Comparison of ENCODE assay signal across 7 mouse cellular contexts in the genomic region with DNA sequence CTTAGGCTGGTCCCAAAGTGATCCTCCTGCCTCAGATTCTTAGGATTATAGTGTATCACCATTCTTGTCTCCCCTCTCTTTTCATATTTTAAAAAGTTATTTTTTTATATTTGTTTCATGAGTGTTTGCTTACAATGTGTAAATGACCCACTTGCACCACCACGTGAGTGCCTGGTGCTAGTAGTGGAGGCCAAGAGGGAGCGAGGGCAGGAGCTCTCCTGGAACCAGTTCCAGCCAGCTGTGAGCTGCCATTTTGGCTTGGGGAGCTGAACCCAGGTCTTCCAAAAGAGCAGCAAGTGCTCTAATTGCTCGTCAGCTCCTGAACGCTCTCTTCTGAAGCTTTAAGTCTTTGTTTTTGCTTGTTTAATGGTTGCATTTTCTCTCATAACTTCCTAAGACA. TPM values are rescaled to one million over a fixed set of nuclear protein-coding genes. Genes with fewer than 3 reads are reported as not detected.
DNase-seq lines count a peak whose midpoint lies in the region; ATAC-seq and TF ChIP-seq lines count a peak whose summit lies in the region.

No protein-coding gene starts in this region.

- peak overlapping the region; percentile 29; the same call in 1 of the 2 replicates for H3K9ac ChIP-seq in ES-E14 (ENCODE audit: insufficient read depth, low read depth, low read length, poor library complexity, severe bottlenecking)
- no peak overlapping the region for H3K9ac ChIP-seq in hindbrain, embryonic 11.5 days (ENCODE audit: low read depth, low read length)
- peak overlapping the region; percentile 100 for H3K9ac ChIP-seq in liver, embryonic 12.5 days

- H3K27me3 ChIP-seq in E14TG2a.4 (ENCODE audit: insufficient read depth, low read length), result no peaks in the 10 kb centered on the region
- no peaks in the 10 kb centered on the region for H3K27me3 ChIP-seq in hindbrain, embryonic 11.5 days (ENCODE audit: control insufficient read depth, insufficient read depth, low read length)
- H3K27me3 ChIP-seq in liver, embryonic 12.5 days (replicated peaks), result no peaks in the 10 kb centered on the region
- H3K27me3 ChIP-seq in small intestine, adult 2 months (ENCODE audit: control insufficient read depth, insufficient read depth, low read length), result no peaks in the 10 kb centered on the region

- H3K4me2 ChIP-seq in hindbrain, embryonic 11.5 days (replicated peaks; ENCODE audit: low read depth, low read length), result 0 out of 2 replicates have a peak overlapping the region, but pooled peaks have one; percentile 0
- H3K4me2 ChIP-seq in liver, embryonic 12.5 days, result peak overlapping the region; percentile 76

- H3K9me3 ChIP-seq in E14TG2a.4 (ENCODE audit: low read length), result peaks cover 47% of the 10 kb centered on the region
- peaks cover 3% of the 10 kb centered on the region for H3K9me3 ChIP-seq in ES-E14 (ENCODE audit: control insufficient read depth, insufficient read depth, low read depth, low read length)
- no peaks in the 10 kb centered on the region for H3K9me3 ChIP-seq in hindbrain, embryonic 11.5 days (ENCODE audit: control insufficient read depth, low read length)
- no peaks in the 10 kb centered on the region for H3K9me3 ChIP-seq in liver, embryonic 12.5 days (replicated peaks)

- H3K4me3 ChIP-seq in E14TG2a.4 (replicated peaks; ENCODE audit: low read length) (peak overlapping the region; percentile 93; the same call in 1 of the 2 replicates), ES-E14 (ENCODE audit: insufficient read depth in 1 of 2, low read depth in 1 of 2, low read length in 2 of 2, poor library complexity in 1 of 2, severe bottlenecking in 1 of 2) (peak overlapping the region; percentile 93 to 99; a peak in 3 of 4 replicates)
- no peak overlapping the region for H3K4me3 ChIP-seq in hindbrain, embryonic 11.5 days (ENCODE audit: low read depth, low read length)
- H3K4me3 ChIP-seq in liver, embryonic 12.5 days, result peak overlapping the region; percentile 98
- peak overlapping the region; percentile 32; the same call in 1 of the 2 replicates for H3K4me3 ChIP-seq in small intestine, adult 2 months (ENCODE audit: low read depth, low read length)

- no peak for TF ChIP-seq POLR2A in small intestine, adult 2 months (IDR thresholded peaks at IDR 0.05; ENCODE audit: low read depth, low read length)

- H3K4me1 ChIP-seq in E14TG2a.4 (replicated peaks; ENCODE audit: low read depth, low read length) (peaks cover 26% of the 10 kb centered on the region), ES-E14 (ENCODE audit: control insufficient read depth in 2 of 2, insufficient read depth in 2 of 2, low read length in 2 of 2, poor library complexity in 1 of 2) (peaks cover 0 to 3% of the 10 kb centered on the region in 2 experiments; a peak in 3 of 4 replicates)
- H3K4me1 ChIP-seq in hindbrain, embryonic 11.5 days (replicated peaks; ENCODE audit: control insufficient read depth, insufficient read depth, low read length), result no peaks in the 10 kb centered on the region; the same call in 1 of the 2 replicates
- peaks cover 58% of the 10 kb centered on the region for H3K4me1 ChIP-seq in liver, embryonic 12.5 days
- peaks cover 8% of the 10 kb centered on the region for H3K4me1 ChIP-seq in small intestine, adult 2 months (ENCODE audit: control insufficient read depth, insufficient read depth, insufficient read length, low read length)

- no peak for DNase-seq in ES-E14 (ENCODE audit: low read depth, low spot score)
- DNase-seq in hindbrain, embryonic 11.5 days (ENCODE audit: low spot score), result no peak
- DNase-seq in T-cell, adult 2 months (ENCODE audit: low spot score), result no peak
- DNase-seq in urinary bladder, postnatal 14 days (ENCODE audit: low spot score), result no peak

- no peak for ATAC-seq in hindbrain, embryonic 11.5 days (ENCODE audit: low FRiP score)
- ATAC-seq in liver, embryonic 12.5 days, result no peak

- peaks cover 52% of the 10 kb centered on the region for H3K36me3 ChIP-seq in E14TG2a.4 (ENCODE audit: insufficient read depth, low read length)
- peaks cover 7% of the 10 kb centered on the region for H3K36me3 ChIP-seq in ES-E14 (ENCODE audit: control insufficient read depth, insufficient read depth, low read length, poor library complexity, severe bottlenecking)
- H3K36me3 ChIP-seq in hindbrain, embryonic 11.5 days (ENCODE audit: control insufficient read depth, insufficient read depth, low read length), result no peaks in the 10 kb centered on the region
- H3K36me3 ChIP-seq in liver, embryonic 12.5 days, result peaks cover 19% of the 10 kb centered on the region
- peaks cover 4% of the 10 kb centered on the region for H3K36me3 ChIP-seq in small intestine, adult 2 months (ENCODE audit: control insufficient read depth, insufficient read depth, low read length)

- H3K27ac ChIP-seq in ES-E14 (ENCODE audit: insufficient read depth, low read depth, low read length, poor library complexity, severe bottlenecking), result no peak overlapping the region; the same call in 1 of the 2 replicates
- H3K27ac ChIP-seq in hindbrain, embryonic 11.5 days (ENCODE audit: low read depth, low read length), result no peak overlapping the region
- H3K27ac ChIP-seq in liver, embryonic 12.5 days, result peak overlapping the region; percentile 37
- no peak overlapping the region for H3K27ac ChIP-seq in small intestine, adult 2 months (ENCODE audit: insufficient read depth, low read depth, low read length)

- in situ Hi-C loops in ES-E14 (cut with MboI; ENCODE audit: low sequenced_read_pairs in 2 of 2, unreplicated experiment in 2 of 2), result no loop called here

- no peak for TF ChIP-seq CTCF in E14TG2a.4 (conservative IDR thresholded peaks at IDR 0.05; ENCODE audit: low read length)
- no peak for TF ChIP-seq CTCF in small intestine, adult 2 months (IDR thresholded peaks at IDR 0.05; ENCODE audit: extremely low read depth, insufficient read length, insufficient replicate concordance, low read depth, low read length)

- 76% methylated on average over 4 of the region's 4 CpGs for WGBS in hindbrain, embryonic 11.5 days
- WGBS in liver, embryonic 12.5 days (ENCODE audit: insufficient replicate concordance), result 74% methylated on average over 4 of the region's 4 CpGs
- 22% methylated on average over 4 of the region's 4 CpGs for WGBS in small intestine, adult 2 months

TF ChIP-seq in ES-E14, 5 proteins besides CTCF, POLR2A, EP300 and RAD21:
- TF ChIP-seq ZC3H11A (IDR thresholded peaks at IDR 0.05; ENCODE audit: borderline replicate concordance, low read depth, low read length) (no peak), ZNF384 (IDR thresholded peaks at IDR 0.05; ENCODE audit: low read depth, low read length) (no peak), CHD2 (IDR thresholded peaks at IDR 0.05; ENCODE audit: low read depth, low read length) (no peak), HCFC1 (IDR thresholded peaks at IDR 0.05; ENCODE audit: borderline replicate concordance, insufficient read depth, low read length) (no peak), MAFK (IDR thresholded peaks at IDR 0.05; ENCODE audit: insufficient read depth, low read depth, low read length) (no peak)

RNA-seq across cellular contexts. Expression of a gene that starts 3.6 kb away (rescaled TPM):
- total RNA-seq in ES-E14 (2012; rRNA removed), result 75.9 and 77.3 TPM in 2 replicates
- 90.7 and 101 TPM in 2 replicates for polyA plus RNA-seq in hindbrain, embryonic 11.5 days (2014; fragmentation: Nextera tagmentation; extraction: Ambion mirVana)
- polyA plus RNA-seq in liver, embryonic 12.5 days (2016; fragmentation: Nextera tagmentation; extraction: Ambion mirVana), result 71.7 and 75.2 TPM in 2 replicates
- 8.2 and 17.6 TPM in 2 replicates for polyA plus RNA-seq in small intestine, adult 2 months (2012; rRNA removed)
